Mouse (Mus musculus) MEL (cell line): ENCODE results near the gene Scarb1.

Experiments
- E2F4 ChIP-seq: IDR thresholded peaks from 2 replicates; pipeline ENCODE4 v1.6.1; 2011; ENCODE audit warnings: low read depth, low read length, improper control_type of control experiment, borderline replicate concordance
- POLR2A ChIP-seq, 2 experiments: IDR thresholded peaks; 2 replicates each; pipeline ENCODE4 v1.6.1; 2011 to 2012; ENCODE audit warnings: low read length in 2 of 2, mild to moderate bottlenecking in 2 of 2, control low read depth in 1 of 2, improper control_type of control experiment in 1 of 2, low read depth in 1 of 2, moderate library complexity in 1 of 2; ENCODE audit not compliant: control insufficient read depth in 1 of 2, insufficient read depth in 1 of 2, poor library complexity in 1 of 2
- POLR2AphosphoS2 ChIP-seq: IDR thresholded peaks from 2 replicates; pipeline ENCODE4 v1.6.1; 2011; ENCODE audit warnings: low read length, improper control_type of control experiment
- RAD21 ChIP-seq: IDR thresholded peaks from 2 replicates; pipeline ENCODE4 v1.6.1; 2011; ENCODE audit warnings: mild to moderate bottlenecking, low read depth, low read length, improper control_type of control experiment
- SMC3 ChIP-seq: IDR thresholded peaks from 2 replicates; pipeline ENCODE4 v1.6.1; 2011; ENCODE audit warnings: low read depth, low read length, improper control_type of control experiment
- ZC3H11A ChIP-seq: IDR thresholded peaks from 2 replicates; pipeline ENCODE4 v1.6.1; 2012; ENCODE audit warnings: low read depth, mild to moderate bottlenecking, inconsistent platforms, low read length, improper control_type of control experiment
- ZMIZ1 ChIP-seq: IDR thresholded peaks from 2 replicates; pipeline ENCODE4 v1.6.1; 2012; ENCODE audit warnings: low read depth, mild to moderate bottlenecking, inconsistent platforms, low read length, improper control_type of control experiment, moderate library complexity

- TF ChIP-seq POLR2A (IDR thresholded peaks at IDR 0.05; ENCODE audit: control insufficient read depth in 1 of 2, insufficient read depth in 1 of 2, low read depth in 1 of 2, low read length in 2 of 2, poor library complexity in 1 of 2) (no peak), E2F4 (no peak), ZMIZ1 (peak; percentile 54; the same call in 1 of the 2 replicates), SMC3 (peak; percentile 9; the same call in 1 of the 2 replicates), POLR2AphosphoS2 (peak; percentile 19), RAD21 (no peak), ZC3H11A (no peak)
Measured at GRCm38 (mm10) chr5:125383637-125384420, 42.9 kb upstream of the Scarb1 start.
